Mouse (Mus musculus) midbrain, embryonic 16.5 days (tissue): ENCODE data around the gene Pnpo. TPM values are rescaled to one million over a fixed set of nuclear protein-coding genes. Genes with fewer than 3 reads are reported as not detected.

Source experiments
- ATAC-seq: fragments of 200-750 bp; cut with Nextera tagmentation; 2 replicates; pipeline ENCODE4 v1.8.0; 2017; ENCODE audit warnings: moderate TSS enrichment
- H3K27ac ChIP-seq: fragments of 300-500 bp; sonication (generic); 2 replicates; pipeline ENCODE4 v1.5.1; 2014; ENCODE audit warnings: mild to moderate bottlenecking, low read length, mixed read lengths
- H3K27me3 ChIP-seq: fragments of 300-500 bp; sonication (generic); 2 replicates; pipeline ENCODE4 v1.6.1; 2014; ENCODE audit warnings: low read depth, low read length, mixed read lengths; ENCODE audit not compliant: control insufficient read depth, insufficient read depth
- H3K36me3 ChIP-seq: fragments of 300-500 bp; sonication (generic); 2 replicates; pipeline ENCODE4 v1.6.1; 2014; ENCODE audit warnings: mild to moderate bottlenecking, low read length, moderate library complexity, mixed read lengths; ENCODE audit not compliant: control insufficient read depth, insufficient read depth
- H3K4me1 ChIP-seq: fragments of 300-500 bp; sonication (generic); 2 replicates; pipeline ENCODE4 v1.6.1; 2014; ENCODE audit warnings: mild to moderate bottlenecking, low read length, mixed read lengths; ENCODE audit not compliant: control insufficient read depth, insufficient read depth
- H3K4me2 ChIP-seq: fragments of 300-500 bp; sonication (generic); 2 replicates; pipeline ENCODE4 v1.6.1; 2014; ENCODE audit warnings: mild to moderate bottlenecking, low read length, mixed read lengths
- H3K4me3 ChIP-seq: fragments of 300-500 bp; sonication (generic); 2 replicates; pipeline ENCODE4 v1.5.1; 2014; ENCODE audit warnings: low read depth, mild to moderate bottlenecking, low read length, moderate library complexity, mixed read lengths
- H3K9ac ChIP-seq: fragments of 300-500 bp; sonication (generic); 2 replicates; pipeline ENCODE4 v1.6.1; 2014; ENCODE audit warnings: low read depth, low read length, mixed read lengths
- H3K9me3 ChIP-seq: fragments of 300-500 bp; sonication (generic); replicated peaks from 2 replicates; pipeline ENCODE4 v1.6.1; 2014; ENCODE audit warnings: mild to moderate bottlenecking, low read length, mixed read lengths; ENCODE audit not compliant: control insufficient read depth, poor library complexity, severe bottlenecking
- WGBS: fragments of 180-500 bp; shearing (Covaris S2); extraction: QIAGEN DNeasy Blood & Tissue Kit; methylation state at CpG from one replicate; pipeline ENCODE4 v1.1.7; 2014; 5-methylcytosine and 5-hydroxymethylcytosine counted together
- polyA plus RNA-seq: library from polyadenylated mRNA; unstranded; fragments of >200 nt; fragmentation: Nextera tagmentation; extraction: Ambion mirVana; gene quantifications from 2 replicates; pipeline ENCODE4 v1.2.1, GENCODE M21; 2015

Pnpo gene
- polyA plus RNA-seq, 1 experiment from 2014 or later: 32.2 TPM

DNA sequence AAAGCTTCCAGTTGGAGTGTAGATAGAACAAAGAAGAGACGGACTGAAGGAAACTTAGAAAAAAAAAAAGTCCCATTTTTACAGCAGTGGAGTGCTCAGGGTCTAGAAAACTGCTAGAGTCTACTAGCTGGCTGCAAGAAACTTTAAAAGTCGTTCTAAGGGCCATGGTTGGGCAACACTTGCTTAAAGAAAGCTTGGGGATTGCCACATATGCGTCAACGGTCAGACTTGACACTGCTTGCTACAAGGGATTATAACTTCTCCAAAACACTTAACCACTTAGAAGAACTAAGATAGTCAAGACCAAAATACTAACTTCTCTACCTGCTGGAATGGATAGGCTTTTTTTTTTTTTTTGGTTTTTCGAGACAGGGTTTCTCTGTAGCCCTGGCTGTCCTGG, 31.0 kb upstream of the Pnpo start:
- H3K4me2 ChIP-seq: no peak overlapping the region
- WGBS: 87% methylated on average over 5 of the region's 5 CpGs
- no peak overlapping the region for H3K27ac ChIP-seq
- no peak overlapping the region for H3K9ac ChIP-seq
- H3K4me1 ChIP-seq: peaks cover 34% of the 10 kb centered on the region
- no peak for ATAC-seq
- H3K36me3 ChIP-seq: no peaks in the 10 kb centered on the region
- H3K9me3 ChIP-seq: no peaks in the 10 kb centered on the region
- H3K4me3 ChIP-seq: no peak overlapping the region
- no peaks in the 10 kb centered on the region for H3K27me3 ChIP-seq

DNA sequence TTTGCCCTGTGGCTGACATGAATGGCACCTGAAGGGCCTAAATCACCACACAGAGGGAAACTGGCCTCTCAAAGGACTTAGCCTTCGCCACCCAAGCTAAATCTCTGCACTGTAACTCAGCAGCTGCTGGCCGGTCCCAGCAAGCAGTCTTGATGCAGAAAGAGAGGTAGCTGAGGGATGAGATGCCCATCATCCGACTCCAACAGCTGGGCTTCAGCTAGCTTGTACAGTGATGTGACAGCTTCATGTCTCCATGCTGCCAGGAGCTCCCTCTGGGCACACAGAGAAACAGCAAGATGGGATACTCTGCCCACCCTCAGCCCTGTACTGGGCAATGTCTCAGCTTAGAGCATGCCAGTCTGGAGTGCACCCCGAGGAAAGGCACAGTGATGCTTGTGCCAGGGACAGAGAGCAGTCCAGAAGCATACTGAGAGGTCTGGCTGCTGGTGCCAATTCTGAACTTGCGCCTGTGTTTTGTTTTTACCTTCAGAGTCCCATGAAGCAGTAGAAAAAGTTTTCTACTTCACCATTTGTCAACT, 29.7 kb upstream of the Pnpo start:
- ATAC-seq: no peak
- H3K27ac ChIP-seq: no peak overlapping the region; the same call in 1 of the 2 replicates
- H3K4me3 ChIP-seq: no peak overlapping the region
- no peak overlapping the region for H3K9ac ChIP-seq
- 78% methylated on average over 5 of the region's 5 CpGs for WGBS
- H3K27me3 ChIP-seq: no peaks in the 10 kb centered on the region
- peaks cover 34% of the 10 kb centered on the region for H3K4me1 ChIP-seq
- H3K36me3 ChIP-seq: no peaks in the 10 kb centered on the region
- H3K4me2 ChIP-seq: no peak overlapping the region
- no peaks in the 10 kb centered on the region for H3K9me3 ChIP-seq

DNA sequence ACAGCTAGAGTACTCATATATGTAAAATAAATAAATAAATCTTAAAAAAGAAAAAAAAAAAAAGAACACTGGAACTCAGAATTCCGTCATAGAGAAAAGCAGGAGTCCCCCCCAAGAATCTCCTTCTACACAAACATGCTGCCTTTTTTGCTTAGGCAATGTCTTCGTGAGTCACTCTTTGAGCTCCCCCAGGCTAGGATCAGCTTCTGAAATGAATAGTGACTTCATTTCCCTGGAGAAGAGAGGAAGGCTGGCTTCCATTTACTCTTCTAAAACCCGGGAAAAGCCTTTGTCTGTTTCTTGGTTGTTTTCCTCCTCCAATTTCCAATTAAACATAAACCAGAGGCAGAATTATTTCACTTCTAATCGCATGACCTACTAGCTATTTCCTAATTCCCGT, 29.1 kb upstream of the Pnpo start:
- WGBS: 70% methylated on average over 5 of the region's 5 CpGs
- Histone ChIP-seq H3K4me2 (no peak overlapping the region), H3K27me3 (no peaks in the 10 kb centered on the region), H3K36me3 (no peaks in the 10 kb centered on the region), H3K27ac (no peak overlapping the region), H3K4me3 (no peak overlapping the region), H3K9ac (no peak overlapping the region), H3K9me3 (no peaks in the 10 kb centered on the region), H3K4me1 (peaks cover 31% of the 10 kb centered on the region)
- ATAC-seq: no peak

DNA sequence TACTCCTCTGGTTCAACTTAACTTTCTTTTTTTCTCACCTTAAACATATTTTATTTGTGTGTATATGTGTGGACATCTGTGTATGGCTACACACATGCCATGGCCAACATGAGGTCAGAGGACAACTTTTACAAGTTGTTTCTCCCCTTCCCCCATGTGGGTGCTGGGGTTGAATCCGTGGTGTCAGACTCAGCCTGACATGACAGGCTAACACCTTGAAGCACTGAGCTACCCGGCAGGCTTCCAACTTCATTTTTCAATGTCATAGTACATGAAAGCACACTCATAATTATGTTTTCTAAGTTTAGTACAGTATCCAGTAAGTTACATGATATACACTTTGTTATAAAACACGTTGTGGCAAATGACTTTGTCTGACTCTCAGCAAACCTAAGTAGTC, 26.6 kb upstream of the Pnpo start:
- Histone ChIP-seq H3K27ac (peak overlapping the region; percentile 67), H3K4me3 (no peak overlapping the region), H3K9ac (no peak overlapping the region), H3K9me3 (no peaks in the 10 kb centered on the region), H3K4me1 (peaks cover 19% of the 10 kb centered on the region), H3K4me2 (no peak overlapping the region), H3K27me3 (no peaks in the 10 kb centered on the region), H3K36me3 (no peaks in the 10 kb centered on the region)
- 82% methylated on average over 3 of the region's 3 CpGs for WGBS
- no peak for ATAC-seq

DNA sequence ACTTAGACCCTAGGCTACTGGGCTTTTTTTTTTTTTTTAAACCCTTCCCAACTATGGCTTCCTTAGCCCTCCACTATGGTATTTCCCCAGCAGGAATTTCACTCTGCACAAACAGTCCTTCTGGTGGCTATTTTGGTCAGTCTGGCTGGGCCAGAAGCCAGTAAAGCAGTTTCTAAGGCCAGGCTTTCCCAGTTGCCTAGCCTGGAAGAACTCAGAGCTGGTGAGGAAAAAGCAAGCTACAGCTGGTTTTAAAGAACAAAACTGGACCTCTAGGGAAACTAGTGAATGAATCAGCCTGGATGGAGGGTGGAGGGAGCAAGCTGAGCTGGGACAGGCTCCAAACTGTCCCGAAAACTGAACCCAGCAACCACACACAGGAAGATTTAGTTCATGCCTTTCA, 26.0 kb upstream of the Pnpo start:
- Histone ChIP-seq H3K4me2 (no peak overlapping the region), H3K4me3 (no peak overlapping the region), H3K36me3 (no peaks in the 10 kb centered on the region), H3K27ac (peak overlapping the region; percentile 67), H3K4me1 (peaks cover 19% of the 10 kb centered on the region), H3K9ac (no peak overlapping the region), H3K27me3 (no peaks in the 10 kb centered on the region), H3K9me3 (no peaks in the 10 kb centered on the region)
- no peak for ATAC-seq
- WGBS: 84% methylated on average over 1 of the region's 1 CpGs

DNA sequence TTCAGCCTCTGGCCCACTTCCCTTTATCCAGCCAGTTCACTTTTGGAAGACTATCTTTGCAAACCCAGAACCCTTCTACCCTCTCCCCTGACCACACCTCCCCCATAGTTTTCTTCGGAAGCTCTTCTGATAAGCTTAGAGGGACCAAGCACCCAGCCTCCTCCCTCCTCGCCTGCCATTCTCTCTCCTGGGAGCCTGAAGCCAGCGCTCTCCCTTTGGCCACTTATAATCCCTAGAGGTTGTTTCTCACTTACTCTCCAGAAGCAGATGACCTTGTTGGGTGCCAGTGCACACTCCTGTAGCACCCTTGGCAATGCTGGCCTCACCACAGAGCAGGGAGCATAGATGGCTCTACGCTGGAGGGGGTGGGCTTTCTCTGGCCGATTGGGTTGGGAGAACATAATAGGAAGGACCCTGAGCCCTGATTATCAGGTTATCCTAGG, 25.5 kb upstream of the Pnpo start:
- Histone ChIP-seq H3K4me2 (no peak overlapping the region), H3K4me1 (peaks cover 17% of the 10 kb centered on the region), H3K9ac (no peak overlapping the region), H3K4me3 (no peak overlapping the region), H3K27ac (peak overlapping the region; percentile 67; the same call in 1 of the 2 replicates), H3K27me3 (no peaks in the 10 kb centered on the region), H3K36me3 (no peaks in the 10 kb centered on the region), H3K9me3 (no peaks in the 10 kb centered on the region)
- no peak for ATAC-seq
- 73% methylated on average over 5 of the region's 5 CpGs for WGBS

DNA sequence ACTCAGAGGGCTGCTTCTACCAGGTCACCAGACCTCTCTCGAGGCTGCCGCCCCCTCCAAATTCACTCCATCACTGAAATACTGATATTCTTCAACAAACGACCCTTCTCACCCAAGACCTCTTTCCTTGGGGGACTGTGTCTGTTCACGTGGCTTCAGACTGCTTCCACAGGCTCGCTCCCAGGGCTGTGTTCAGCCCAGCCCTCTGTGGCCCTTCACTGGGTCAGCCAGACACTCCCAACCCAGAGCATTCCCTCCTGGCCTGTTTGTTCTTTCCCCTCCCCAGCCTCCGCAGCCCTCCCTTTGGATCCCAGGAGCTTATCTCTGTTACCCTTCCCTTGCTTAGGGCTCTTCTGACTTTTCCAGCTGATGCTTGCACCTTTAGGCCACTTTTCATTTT, 24.7 kb upstream of the Pnpo start:
- Histone ChIP-seq H3K4me2 (no peak overlapping the region), H3K9me3 (no peaks in the 10 kb centered on the region), H3K27ac (no peak overlapping the region), H3K36me3 (no peaks in the 10 kb centered on the region), H3K4me3 (no peak overlapping the region), H3K4me1 (peaks cover 12% of the 10 kb centered on the region), H3K27me3 (no peaks in the 10 kb centered on the region), H3K9ac (no peak overlapping the region)
- 75% methylated on average over 6 of the region's 6 CpGs for WGBS
- no peak for ATAC-seq

DNA sequence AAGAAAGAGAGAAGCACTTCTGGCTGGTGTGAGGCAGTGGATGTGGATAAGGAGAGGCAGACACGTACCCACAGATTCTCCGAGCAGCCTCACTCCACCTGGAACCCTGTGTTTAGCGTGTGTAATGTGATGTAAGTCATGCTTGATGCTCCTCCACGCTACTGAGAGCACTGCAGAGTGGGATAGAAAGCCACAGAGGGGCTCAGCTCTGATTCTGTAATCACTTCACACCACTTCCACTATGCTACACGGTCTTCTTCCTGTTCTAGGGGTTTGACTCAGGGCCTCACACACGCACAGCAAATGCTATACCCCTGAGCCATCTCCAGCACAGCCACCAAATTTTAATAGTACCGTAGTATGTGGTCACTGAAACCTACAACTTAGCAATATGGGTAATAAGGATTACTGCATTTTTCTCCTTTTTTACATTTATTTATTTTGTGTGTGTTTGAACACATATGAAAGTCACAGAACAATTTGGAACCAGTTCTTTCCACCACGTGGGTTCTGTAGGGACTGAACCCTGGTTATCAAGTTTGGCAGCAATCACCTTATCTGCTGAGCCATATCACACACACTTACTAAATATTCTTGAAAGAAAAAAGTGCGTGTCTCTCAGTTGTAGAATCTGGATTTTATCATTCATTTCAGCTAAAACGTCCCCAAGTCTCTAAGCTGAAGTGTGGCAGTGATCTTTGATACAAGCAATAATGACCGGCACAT, 23.9 kb upstream of the Pnpo start:
- no peak overlapping the region for H3K9ac ChIP-seq
- no peak overlapping the region for H3K4me3 ChIP-seq
- WGBS: 88% methylated on average over 11 of the region's 11 CpGs
- no peaks in the 10 kb centered on the region for H3K9me3 ChIP-seq
- H3K36me3 ChIP-seq: no peaks in the 10 kb centered on the region
- H3K27me3 ChIP-seq: no peaks in the 10 kb centered on the region
- H3K27ac ChIP-seq: no peak overlapping the region
- no peak overlapping the region for H3K4me2 ChIP-seq
- no peak for ATAC-seq
- H3K4me1 ChIP-seq: peaks cover 7% of the 10 kb centered on the region

DNA sequence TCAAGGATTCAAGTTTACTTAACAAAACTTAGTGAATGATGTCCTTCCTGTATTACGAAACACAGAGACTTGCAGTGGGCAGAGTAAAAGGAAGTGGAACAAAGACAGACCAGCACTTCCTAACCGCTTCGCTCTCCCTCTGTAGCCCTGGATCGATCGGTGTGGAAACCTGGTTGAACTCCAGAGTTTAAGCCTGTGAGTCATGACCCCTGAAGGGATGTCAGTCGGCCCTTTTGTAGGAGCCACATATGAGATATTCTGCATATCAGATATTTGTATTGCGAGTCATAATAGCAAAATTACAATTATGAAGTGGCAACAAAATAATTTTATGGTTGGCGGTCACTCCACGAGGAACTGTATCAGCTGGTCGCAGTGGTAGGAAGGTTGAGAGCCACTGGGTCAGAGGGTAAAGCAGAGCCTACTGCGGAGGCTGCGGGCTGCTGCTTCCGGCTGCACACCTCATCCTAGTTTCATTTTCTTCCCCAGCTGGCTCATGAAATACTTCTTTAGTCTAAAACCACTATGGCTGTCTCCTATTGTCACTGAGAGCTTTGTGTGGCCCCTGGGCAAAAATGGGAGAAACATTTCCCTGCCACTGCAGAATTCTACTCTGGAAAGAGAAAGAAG, 23.2 kb upstream of the Pnpo start:
- Histone ChIP-seq H3K36me3 (no peaks in the 10 kb centered on the region; the same call in 1 of the 2 replicates), H3K4me1 (peaks cover 7% of the 10 kb centered on the region), H3K27ac (no peak overlapping the region), H3K9ac (no peak overlapping the region), H3K9me3 (no peaks in the 10 kb centered on the region), H3K4me2 (no peak overlapping the region), H3K4me3 (no peak overlapping the region), H3K27me3 (no peaks in the 10 kb centered on the region)
- WGBS: 86% methylated on average over 13 of the region's 13 CpGs
- no peak for ATAC-seq
